Mouse (Mus musculus) heart, embryonic 14.5 days (tissue): Measurements from ENCODE around the gene 4930595D18Rik. TPM values are rescaled to one million over a fixed set of nuclear protein-coding genes. Genes with fewer than 3 reads are reported as not detected.

Experiments used
- ATAC-seq: fragments of 200-750 bp; cut with Nextera tagmentation; 2 replicates; pipeline ENCODE4 v1.8.0; 2017; ENCODE audit warnings: low read depth, moderate TSS enrichment; ENCODE audit not compliant: insufficient number of reproducible peaks, insufficient read depth, low FRiP score
- H3K27ac ChIP-seq, 2 experiments: fragments of 200-500 bp in 1 of 2; fragments of 300-500 bp in 1 of 2; sonication (generic) in 1 of 2; replicated peaks in 1 of 2; 2 replicates each; pipeline ENCODE4 v1.5.1; 2012 to 2014; ENCODE audit warnings: low read depth in 2 of 2, low read length in 2 of 2, control low read depth in 1 of 2, mild to moderate bottlenecking in 1 of 2, mixed read lengths in 1 of 2; ENCODE audit not compliant: control insufficient read depth in 1 of 2, insufficient read depth in 1 of 2
- H3K27me3 ChIP-seq: fragments of 300-500 bp; sonication (generic); 2 replicates; pipeline ENCODE4 v1.6.1; 2014; ENCODE audit warnings: mild to moderate bottlenecking, low read length, control low read depth; ENCODE audit not compliant: control insufficient read depth, insufficient read depth
- H3K36me3 ChIP-seq: fragments of 300-500 bp; sonication (generic); 2 replicates; pipeline ENCODE4 v1.6.1; 2014; ENCODE audit warnings: mild to moderate bottlenecking, control low read depth, low read length, mixed read lengths; ENCODE audit not compliant: control insufficient read depth, insufficient read depth
- H3K4me1 ChIP-seq, 2 experiments: fragments of 200-500 bp in 1 of 2; fragments of 300-500 bp in 1 of 2; sonication (generic) in 1 of 2; 2 replicates each; pipeline ENCODE4 v1.6.1; 2012 to 2014; ENCODE audit warnings: low read length in 2 of 2, control low read depth in 1 of 2, mixed read lengths in 1 of 2; ENCODE audit not compliant: control insufficient read depth in 2 of 2, insufficient read depth in 2 of 2
- H3K4me2 ChIP-seq: fragments of 300-500 bp; sonication (generic); 2 replicates; pipeline ENCODE4 v1.6.1; 2014; ENCODE audit warnings: mild to moderate bottlenecking, low read length
- H3K4me3 ChIP-seq, 2 experiments: fragments of 200-500 bp in 1 of 2; fragments of 300-500 bp in 1 of 2; sonication (generic) in 1 of 2; 2 replicates each; pipeline ENCODE4 v1.5.1; 2012 to 2014; ENCODE audit warnings: low read length in 2 of 2, mild to moderate bottlenecking in 2 of 2, control low read depth in 1 of 2, low read depth in 1 of 2, moderate library complexity in 1 of 2; ENCODE audit not compliant: control insufficient read depth in 1 of 2, insufficient read depth in 1 of 2
- H3K9ac ChIP-seq: fragments of 300-500 bp; sonication (generic); 2 replicates; pipeline ENCODE4 v1.6.1; 2014; ENCODE audit warnings: mild to moderate bottlenecking, low read length
- H3K9me3 ChIP-seq: fragments of 300-500 bp; sonication (generic); 2 replicates; pipeline ENCODE4 v1.6.1; 2016; ENCODE audit warnings: low read length, control low read depth; ENCODE audit not compliant: control insufficient read depth
- WGBS: fragments of 180-500 bp; shearing (Covaris S2); extraction: QIAGEN DNeasy Blood & Tissue Kit; methylation state at CpG from one replicate; pipeline ENCODE4 v1.1.7; 2014; 5-methylcytosine and 5-hydroxymethylcytosine counted together
- polyA plus RNA-seq: library from polyadenylated mRNA; unstranded; fragments of >200 nt; fragmentation: Nextera tagmentation; extraction: Ambion mirVana; gene quantifications from 2 replicates; pipeline ENCODE4 v1.2.1, GENCODE M21; 2014

Gene 4930595D18Rik
- polyA plus RNA-seq, 1 experiment from 2014 or later: not detected

DNA sequence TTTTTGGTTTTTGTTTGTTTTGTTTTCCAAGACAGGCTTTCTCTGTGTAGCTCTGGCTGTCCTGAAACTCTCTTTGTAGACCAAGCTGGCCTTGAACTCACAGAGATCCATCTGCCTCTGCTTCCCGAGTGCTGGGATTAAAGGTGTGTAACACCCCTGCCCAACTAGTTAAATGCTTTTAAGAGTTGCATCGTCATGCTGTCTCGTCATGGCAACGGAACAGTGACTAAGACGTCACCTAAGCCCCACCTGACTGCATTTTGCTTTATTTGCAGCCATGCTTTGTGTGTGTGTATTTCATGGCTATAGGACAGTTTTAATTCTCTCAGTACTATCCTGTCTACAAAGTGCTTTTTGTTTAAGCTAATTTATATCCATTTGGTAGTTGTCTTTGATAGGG lies 27.4 kb upstream of the 4930595D18Rik start:
- Histone ChIP-seq H3K27ac (no peak overlapping the region), H3K4me2 (no peak overlapping the region), H3K4me1 (peaks cover 2 to 6% of the 10 kb centered on the region in 2 experiments; a peak in 1 of 4 replicates), H3K9ac (no peak overlapping the region), H3K27me3 (no peaks in the 10 kb centered on the region), H3K4me3 (no peak overlapping the region), H3K9me3 (no peaks in the 10 kb centered on the region), H3K36me3 (no peaks in the 10 kb centered on the region)
- whole genome bisulfite sequencing: 85% methylated on average over 5 of the region's 5 CpGs
- no peak for ATAC-seq

- 0 out of 4 replicates have a peak, but pooled peaks cover 0 to 2% of the 10 kb centered on the region in 2 experiments for H3K4me1 ChIP-seq
- H3K27ac ChIP-seq: no peak overlapping the region
- ATAC-seq: no peak
- no peaks in the 10 kb centered on the region for H3K27me3 ChIP-seq
- H3K9me3 ChIP-seq: no peaks in the 10 kb centered on the region
- WGBS: 79% methylated on average over 3 of the region's 3 CpGs
- H3K4me2 ChIP-seq: no peak overlapping the region
- no peak overlapping the region for H3K9ac ChIP-seq
- no peaks in the 10 kb centered on the region for H3K36me3 ChIP-seq
- H3K4me3 ChIP-seq: no peak overlapping the region
Observed at GRCm38 (mm10) chr12:111207641-111208040, 23.4 kb upstream of the 4930595D18Rik start.

DNA sequence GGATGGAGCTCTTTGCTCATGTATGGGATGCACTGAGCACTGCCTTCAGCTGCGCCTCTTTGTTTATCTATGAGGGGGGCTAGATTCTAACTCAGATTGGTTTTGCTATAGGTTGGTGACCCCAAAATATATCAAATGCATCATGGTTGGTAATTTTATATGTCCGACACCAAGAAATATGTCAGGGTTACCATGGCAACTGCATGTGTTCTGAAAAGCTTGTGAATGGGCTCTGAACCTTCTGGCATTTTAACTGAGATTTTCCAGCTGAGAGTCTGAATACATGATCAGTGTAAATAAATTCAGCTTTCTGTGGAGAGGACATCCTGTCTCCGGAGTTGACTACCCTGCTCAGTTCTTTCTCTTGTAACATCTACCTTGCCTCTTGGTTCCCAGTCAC lies 19.7 kb upstream of the 4930595D18Rik start:
- Histone ChIP-seq H3K36me3 (no peaks in the 10 kb centered on the region), H3K4me1 (peaks cover 0 to 4% of the 10 kb centered on the region in 2 experiments; a peak in 1 of 4 replicates), H3K4me2 (no peak overlapping the region), H3K27ac (no peak overlapping the region), H3K27me3 (no peaks in the 10 kb centered on the region), H3K9me3 (no peaks in the 10 kb centered on the region), H3K9ac (no peak overlapping the region), H3K4me3 (no peak overlapping the region)
- 90% methylated on average over 3 of the region's 3 CpGs for WGBS
- no peak for ATAC-seq

GRCm38 (mm10) chr12:111203076-111203475 lies 18.8 kb upstream of the 4930595D18Rik start:
- Histone ChIP-seq H3K27ac (no peak overlapping the region), H3K4me1 (peaks cover 0 to 4% of the 10 kb centered on the region in 2 experiments; a peak in 1 of 4 replicates), H3K4me3 (no peak overlapping the region), H3K9ac (no peak overlapping the region), H3K36me3 (no peaks in the 10 kb centered on the region), H3K9me3 (no peaks in the 10 kb centered on the region), H3K4me2 (no peak overlapping the region), H3K27me3 (no peaks in the 10 kb centered on the region)
- WGBS: 79% methylated on average over 10 of the region's 10 CpGs
- no peak for ATAC-seq

DNA sequence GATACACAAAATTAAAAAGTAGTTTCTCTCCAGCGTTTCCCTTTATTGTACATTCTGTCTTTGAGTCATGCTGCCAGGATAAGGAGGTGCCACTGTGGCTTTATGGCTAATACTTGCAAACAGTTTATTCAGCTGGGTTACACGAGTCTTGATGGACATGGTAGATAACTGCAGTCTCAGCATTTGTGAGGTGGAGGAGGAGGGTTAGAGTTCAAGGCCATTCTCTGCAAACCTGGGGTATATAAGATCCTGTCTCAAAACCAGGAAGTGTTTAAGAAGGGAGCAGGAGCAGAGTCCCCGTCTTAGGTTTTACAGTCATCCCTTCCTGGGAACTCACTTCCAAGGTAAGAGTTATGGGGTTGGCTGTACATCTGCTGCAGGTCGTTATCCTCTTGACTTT lies 12.3 kb upstream of the 4930595D18Rik start:
- Histone ChIP-seq H3K9ac (no peak overlapping the region), H3K27ac (no peak overlapping the region), H3K4me1 (peaks cover 0 to 6% of the 10 kb centered on the region in 2 experiments; a peak in 1 of 4 replicates), H3K9me3 (no peaks in the 10 kb centered on the region), H3K4me2 (no peak overlapping the region), H3K36me3 (no peaks in the 10 kb centered on the region), H3K27me3 (no peaks in the 10 kb centered on the region), H3K4me3 (no peak overlapping the region)
- ATAC-seq: no peak
- WGBS: 73% methylated on average over 4 of the region's 4 CpGs

DNA sequence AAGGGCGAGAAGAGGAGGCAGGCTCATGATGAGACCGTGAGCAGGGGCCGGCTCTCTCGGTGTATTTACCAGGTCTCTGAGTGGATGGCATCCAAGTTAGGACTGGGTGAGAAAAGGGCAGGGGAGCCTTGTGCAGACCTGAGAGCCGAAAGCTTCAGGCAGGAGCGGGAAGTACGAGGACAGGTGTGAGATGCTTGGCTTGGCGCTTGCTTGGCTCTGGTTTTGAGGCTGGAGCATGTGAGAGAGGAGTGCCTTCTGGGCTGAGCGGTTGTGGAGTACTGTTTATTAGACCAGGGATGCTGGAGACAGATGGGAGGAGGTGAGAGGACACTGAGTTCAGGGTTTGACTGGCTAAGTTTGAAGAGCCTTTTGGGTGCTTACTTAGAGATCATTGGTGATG lies 9.0 kb upstream of the 4930595D18Rik start:
- no peak overlapping the region for H3K4me2 ChIP-seq
- H3K27ac ChIP-seq: no peak overlapping the region
- H3K4me1 ChIP-seq: peaks cover 0 to 2% of the 10 kb centered on the region in 2 experiments; a peak in 1 of 4 replicates
- no peak overlapping the region for H3K9ac ChIP-seq
- no peak overlapping the region for H3K4me3 ChIP-seq
- H3K27me3 ChIP-seq: no peaks in the 10 kb centered on the region
- H3K9me3 ChIP-seq: no peaks in the 10 kb centered on the region
- H3K36me3 ChIP-seq: no peaks in the 10 kb centered on the region
- no peak for ATAC-seq
- WGBS: 70% methylated on average over 9 of the region's 9 CpGs

- ATAC-seq: no peak
- no peak overlapping the region for H3K9ac ChIP-seq
- no peak overlapping the region for H3K27ac ChIP-seq
- H3K36me3 ChIP-seq: no peaks in the 10 kb centered on the region
- H3K4me2 ChIP-seq: no peak overlapping the region
- H3K4me3 ChIP-seq: no peak overlapping the region
- no peaks in the 10 kb centered on the region for H3K9me3 ChIP-seq
- H3K4me1 ChIP-seq: peaks cover 0 to 2% of the 10 kb centered on the region in 2 experiments; a peak in 1 of 4 replicates
- 78% methylated on average over 6 of the region's 6 CpGs for WGBS
- H3K27me3 ChIP-seq: no peaks in the 10 kb centered on the region
Observed at GRCm38 (mm10) chr12:111192777-111193176, 8.5 kb upstream of the 4930595D18Rik start.

GRCm38 (mm10) chr12:111190891-111191290 lies 6.6 kb upstream of the 4930595D18Rik start:
- Histone ChIP-seq H3K9ac (no peak overlapping the region), H3K4me3 (no peak overlapping the region), H3K4me1 (peaks cover 6 to 10% of the 10 kb centered on the region in 2 experiments; a peak in 3 of 4 replicates), H3K4me2 (no peak overlapping the region), H3K36me3 (no peaks in the 10 kb centered on the region), H3K27me3 (no peaks in the 10 kb centered on the region), H3K27ac (no peak overlapping the region), H3K9me3 (no peaks in the 10 kb centered on the region)
- WGBS: 65% methylated on average over 2 of the region's 2 CpGs
- no peak for ATAC-seq
